Mouse (Mus musculus) myocyte (in vitro differentiated cells): ENCODE results near the gene Fam25c. TPM values are rescaled to one million over a fixed set of nuclear protein-coding genes. Genes with fewer than 3 reads are reported as not detected.
"Not testable (repeated sequence)": the region's sequence is repeated elsewhere in the genome, so short reads cannot be mapped to it uniquely, and the experiment has no call there.

Experiments
- H3K27me3 ChIP-seq: one replicate; pipeline ENCODE4 v1.6.1; 2011; ENCODE audit not compliant: control insufficient read depth, insufficient read depth, insufficient read length
- H3K36me3 ChIP-seq: one replicate; pipeline ENCODE4 v1.6.1; 2011; ENCODE audit not compliant: control insufficient read depth, insufficient read depth
- H3K4me2 ChIP-seq: one replicate; pipeline ENCODE4 v1.6.1; 2011; ENCODE audit warnings: low read depth, control low read depth
- H3K4me3 ChIP-seq: one replicate; pipeline ENCODE4 v1.5.1; 2011; ENCODE audit warnings: mild to moderate bottlenecking, control low read depth, moderate library complexity
- H3K79me2 ChIP-seq: one replicate; pipeline ENCODE4 v1.6.1; 2011; ENCODE audit not compliant: control insufficient read depth, insufficient read depth
- H3ac ChIP-seq: one replicate; pipeline ENCODE4 v1.6.1; 2011; ENCODE audit not compliant: control insufficient read depth, insufficient read length
- CEBPB ChIP-seq: IDR thresholded peaks from 2 replicates; pipeline ENCODE4 v1.6.1; 2011; ENCODE audit warnings: mild to moderate bottlenecking, moderate library complexity; ENCODE audit not compliant: poor library complexity, insufficient read depth, severe bottlenecking
- E2F4 ChIP-seq: IDR thresholded peaks from one replicate; pipeline ENCODE4 v1.6.1; 2011; ENCODE audit warnings: mild to moderate bottlenecking, control low read depth, moderate library complexity; ENCODE audit not compliant: insufficient read depth
- MAX ChIP-seq: IDR thresholded peaks from one replicate; pipeline ENCODE4 v1.6.1; 2011; ENCODE audit warnings: low read depth, mild to moderate bottlenecking, control low read depth
- MYOD1 ChIP-seq, 3 experiments: IDR thresholded peaks; one replicate each; pipeline ENCODE4 v1.6.1; 2011; ENCODE audit warnings: control low read depth in 2 of 3, low read depth in 2 of 3, mild to moderate bottlenecking in 2 of 3, moderate library complexity in 1 of 3; ENCODE audit not compliant: insufficient read length in 2 of 3, control insufficient read depth in 1 of 3
- MYOG ChIP-seq, 3 experiments: IDR thresholded peaks; one replicate each; pipeline ENCODE4 v1.6.1; 2011; ENCODE audit warnings: control low read depth in 2 of 3, low read depth in 2 of 3, mild to moderate bottlenecking in 2 of 3; ENCODE audit not compliant: insufficient read length in 2 of 3, control insufficient read depth in 1 of 3, insufficient read depth in 1 of 3
- POLR2A ChIP-seq: IDR thresholded peaks from one replicate; pipeline ENCODE4 v1.6.1; 2011; ENCODE audit warnings: low read depth, mild to moderate bottlenecking, control low read depth, moderate library complexity; ENCODE audit not compliant: insufficient read length
- POLR2AphosphoS2 ChIP-seq: IDR thresholded peaks from one replicate; pipeline ENCODE4 v1.6.1; 2011; ENCODE audit warnings: low read depth, control low read depth; ENCODE audit not compliant: insufficient read length
- REST ChIP-seq: IDR thresholded peaks from one replicate; pipeline ENCODE4 v1.6.1; 2011; ENCODE audit warnings: mild to moderate bottlenecking, control low read depth, moderate library complexity; ENCODE audit not compliant: insufficient read depth, insufficient read length
- SRF ChIP-seq: IDR thresholded peaks from one replicate; pipeline ENCODE4 v1.6.1; 2011; ENCODE audit warnings: low read depth; ENCODE audit not compliant: control insufficient read depth, insufficient read length
- TCF12 ChIP-seq: IDR thresholded peaks from one replicate; pipeline ENCODE4 v1.6.1; 2011; ENCODE audit warnings: mild to moderate bottlenecking, control low read depth; ENCODE audit not compliant: poor library complexity, insufficient read depth, severe bottlenecking
- TCF3 ChIP-seq: IDR thresholded peaks from one replicate; pipeline ENCODE4 v1.6.1; 2011; ENCODE audit warnings: low read depth, control low read depth; ENCODE audit not compliant: insufficient read length
- USF1 ChIP-seq: IDR thresholded peaks from one replicate; pipeline ENCODE4 v1.6.1; 2011; ENCODE audit warnings: low read depth, mild to moderate bottlenecking, control low read depth, moderate library complexity
- polyA plus RNA-seq: library from polyadenylated mRNA; unstranded; fragments of >200 nt; fragmentation: generic; extraction: Trizol; gene quantifications from one replicate; pipeline ENCODE4 v1.2.1, GENCODE M21; 2012; ENCODE audit warnings: missing spikeins

Gene Fam25c
- polyA plus RNA-seq, 1 experiment = not detected

DNA sequence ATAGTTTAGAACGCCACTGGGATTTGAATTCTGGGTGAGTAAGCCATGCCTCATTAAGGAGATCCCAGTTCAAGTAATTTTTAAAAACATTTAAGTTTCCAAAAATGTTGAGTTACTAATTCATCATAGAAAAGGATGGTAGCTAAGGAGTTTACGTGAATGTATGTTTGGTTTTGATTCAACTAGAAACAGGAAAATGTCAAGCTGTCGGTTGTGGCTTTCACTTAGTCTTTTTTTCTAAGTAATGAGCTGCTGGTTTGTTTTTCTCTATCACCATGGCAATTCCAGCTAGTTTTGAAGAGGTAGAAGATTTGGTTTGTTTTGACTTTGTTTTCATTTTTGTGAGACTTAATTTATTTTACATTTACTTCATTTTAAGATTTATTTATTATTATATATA, 37.8 kb downstream of the Fam25c start:
- H3K36me3 ChIP-seq = peaks cover 21% of the 10 kb centered on the region
- no peak for TF ChIP-seq POLR2A
- no peak for TF ChIP-seq CEBPB
- no peak for TF ChIP-seq MYOG (IDR thresholded peaks at IDR 0.05; ENCODE audit: control insufficient read depth in 1 of 3, insufficient read depth in 1 of 3, insufficient read length in 2 of 3, low read depth in 2 of 3)
- TF ChIP-seq E2F4 = no peak
- TF ChIP-seq MAX = no peak
- TF ChIP-seq USF1 = no peak
- no peak for TF ChIP-seq REST
- no peak for TF ChIP-seq TCF3
- H3K79me2 ChIP-seq = peaks cover 81% of the 10 kb centered on the region
- no peak overlapping the region for H3K4me3 ChIP-seq
- H3ac ChIP-seq = no peak overlapping the region
- H3K27me3 ChIP-seq = no peaks in the 10 kb centered on the region
- H3K4me2 ChIP-seq = no peak overlapping the region

DNA sequence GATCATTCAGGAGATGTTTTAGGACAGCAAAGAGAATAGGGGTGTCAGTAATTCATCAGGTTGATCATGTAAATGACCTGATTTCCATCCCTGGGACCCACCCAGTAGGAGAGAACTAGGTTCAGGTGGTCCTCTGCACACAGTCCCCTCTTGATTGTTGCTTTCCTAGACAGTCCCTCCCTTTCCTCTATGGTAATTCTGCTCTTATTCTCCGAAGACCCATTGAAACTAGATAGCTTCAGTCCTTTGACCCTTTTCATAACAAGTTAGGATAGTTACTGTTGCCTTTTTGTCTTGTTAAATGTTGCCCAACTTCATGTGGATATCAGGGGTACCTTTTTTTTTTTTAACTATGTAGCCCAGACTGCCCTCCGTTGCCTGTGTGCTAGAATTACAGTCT, 38.9 kb downstream of the Fam25c start:
- no peaks in the 10 kb centered on the region for H3K27me3 ChIP-seq
- no peak for TF ChIP-seq TCF3
- no peak for TF ChIP-seq E2F4
- TF ChIP-seq POLR2A = no peak
- no peak for TF ChIP-seq MAX
- TF ChIP-seq SRF = no peak
- no peak for TF ChIP-seq TCF12
- no peak for TF ChIP-seq POLR2AphosphoS2
- no peak for TF ChIP-seq MYOD1 (IDR thresholded peaks at IDR 0.05; ENCODE audit: control insufficient read depth in 1 of 3, insufficient read length in 2 of 3, low read depth in 2 of 3)
- TF ChIP-seq REST = no peak
- TF ChIP-seq CEBPB = no peak
- no peak for TF ChIP-seq MYOG (IDR thresholded peaks at IDR 0.05; ENCODE audit: control insufficient read depth in 1 of 3, insufficient read depth in 1 of 3, insufficient read length in 2 of 3, low read depth in 2 of 3)
- no peak for TF ChIP-seq USF1
- no peak overlapping the region for H3ac ChIP-seq
- H3K4me3 ChIP-seq = no peak overlapping the region
- no peak overlapping the region for H3K4me2 ChIP-seq
- H3K36me3 ChIP-seq = peaks cover 18% of the 10 kb centered on the region
- peaks cover 92% of the 10 kb centered on the region for H3K79me2 ChIP-seq

DNA sequence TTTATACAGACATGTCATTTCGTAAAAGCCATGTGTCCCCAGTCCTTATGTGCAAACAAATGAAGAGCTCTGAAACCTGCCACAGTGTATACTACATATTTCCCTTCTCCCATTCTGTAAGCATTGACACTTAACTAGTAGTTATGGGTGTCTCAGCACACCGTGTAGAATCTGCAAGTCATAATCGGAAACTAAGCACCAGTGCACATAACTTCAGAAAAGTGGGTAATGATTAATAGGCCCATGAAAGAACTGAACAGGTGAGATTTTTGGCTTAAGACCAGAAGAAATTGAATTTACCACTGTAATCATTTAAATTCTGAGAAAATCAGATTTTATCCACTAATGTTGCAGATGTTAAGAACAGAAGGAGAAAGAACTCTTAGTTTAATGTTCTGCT, 40.4 kb downstream of the Fam25c start:
- Histone ChIP-seq H3K27me3 (no peaks in the 10 kb centered on the region), H3K79me2 (peaks cover 89% of the 10 kb centered on the region), H3K4me2 (no peak overlapping the region), H3K36me3 (peaks cover 5% of the 10 kb centered on the region), H3K4me3 (no peak overlapping the region), H3ac (no peak overlapping the region)
- TF ChIP-seq MYOG (IDR thresholded peaks at IDR 0.05; ENCODE audit: control insufficient read depth in 1 of 3, insufficient read depth in 1 of 3, insufficient read length in 2 of 3, low read depth in 2 of 3) = no peak
- TF ChIP-seq POLR2A = no peak
- no peak for TF ChIP-seq SRF
- no peak for TF ChIP-seq CEBPB
- TF ChIP-seq MYOD1 (IDR thresholded peaks at IDR 0.05; ENCODE audit: control insufficient read depth in 1 of 3, insufficient read length in 2 of 3, low read depth in 2 of 3) = no peak
- no peak for TF ChIP-seq TCF3
- no peak for TF ChIP-seq USF1
- no peak for TF ChIP-seq REST
- TF ChIP-seq TCF12 = no peak
- no peak for TF ChIP-seq POLR2AphosphoS2
- TF ChIP-seq MAX = no peak
- TF ChIP-seq E2F4 = no peak

DNA sequence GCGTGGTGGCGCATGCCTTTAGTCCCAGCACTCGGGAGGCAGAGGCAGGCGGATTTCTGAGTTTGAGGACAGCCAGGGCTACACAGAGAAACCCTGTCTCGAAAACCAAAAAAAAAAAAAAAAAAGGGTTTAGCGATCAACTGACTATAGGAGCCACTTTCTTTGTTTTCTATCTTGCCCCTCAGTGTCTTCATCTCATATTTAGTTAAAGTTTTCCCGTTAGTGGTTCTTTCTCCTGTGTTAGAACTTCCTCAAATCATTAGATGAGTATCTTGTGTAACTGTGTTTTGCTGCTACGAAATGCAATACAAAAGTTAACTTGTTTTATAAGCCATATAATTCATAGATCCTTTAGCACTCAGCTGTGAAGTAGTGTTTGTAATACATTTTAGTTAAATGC, 40.9 kb downstream of the Fam25c start:
- H3K4me2 ChIP-seq, H3K36me3 ChIP-seq, H3K27me3 ChIP-seq, H3ac ChIP-seq, H3K4me3 ChIP-seq: not testable (repeated sequence)
- peaks cover 85% of the 10 kb centered on the region for H3K79me2 ChIP-seq

DNA sequence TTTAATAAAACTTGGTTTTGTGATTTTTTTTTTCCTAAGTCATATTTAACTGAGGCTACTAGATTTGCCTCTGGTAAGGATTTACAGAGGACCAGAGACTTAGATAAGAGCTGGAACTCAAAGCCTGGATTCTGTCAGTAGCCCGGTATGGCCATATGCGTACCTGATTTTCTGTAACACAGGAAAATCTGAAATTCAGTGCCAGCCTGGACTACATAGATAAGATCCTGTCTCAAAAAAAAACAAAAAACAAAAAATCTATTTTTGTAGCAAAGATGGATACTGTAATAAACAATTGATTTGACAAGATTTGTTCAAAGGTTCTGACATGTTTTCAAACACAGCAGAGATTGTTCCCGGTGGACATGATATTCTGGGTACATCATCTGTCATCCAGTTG, 41.6 kb downstream of the Fam25c start:
- peak overlapping the region; percentile 76 for H3K4me2 ChIP-seq
- H3K79me2 ChIP-seq = peaks cover 77% of the 10 kb centered on the region
- H3K36me3 ChIP-seq = no peaks in the 10 kb centered on the region
- H3ac ChIP-seq = no peak overlapping the region
- no peaks in the 10 kb centered on the region for H3K27me3 ChIP-seq
- TF ChIP-seq POLR2A (no peak), CEBPB (no peak), USF1 (no peak), E2F4 (no peak), MYOG (IDR thresholded peaks at IDR 0.05; ENCODE audit: control insufficient read depth in 1 of 3, insufficient read depth in 1 of 3, insufficient read length in 2 of 3, low read depth in 2 of 3) (no peak), MAX (no peak), TCF12 (no peak), MYOD1 (IDR thresholded peaks at IDR 0.05; ENCODE audit: control insufficient read depth in 1 of 3, insufficient read length in 2 of 3, low read depth in 2 of 3) (no peak), TCF3 (no peak), SRF (no peak), POLR2AphosphoS2 (no peak)
- no peak overlapping the region for H3K4me3 ChIP-seq
